In genomic region chr6:28980219-28980618, GRCm38 (mm10) we compare ENCODE assay signal across 8 mouse cellular contexts.
DNase-seq lines count a peak whose midpoint lies in the region; ATAC-seq and TF ChIP-seq lines count a peak whose summit lies in the region.

No protein-coding gene starts in this region.

- H3K4me3 ChIP-seq in heart, embryonic 12.5 days: peak overlapping the region; percentile 59
- peak overlapping the region; percentile 58 for H3K4me3 ChIP-seq in forebrain, postnatal 0 days (ENCODE audit: low read depth, low read length)
- 0 out of 2 replicates have a peak overlapping the region, but pooled peaks have one; percentile 40 for H3K4me3 ChIP-seq in liver, embryonic 13.5 days (replicated peaks)

- peaks cover 3% of the 10 kb centered on the region; the same call in 1 of the 2 replicates for H3K9me3 ChIP-seq in heart, embryonic 12.5 days (replicated peaks)
- no peaks in the 10 kb centered on the region for H3K9me3 ChIP-seq in forebrain, postnatal 0 days (ENCODE audit: low read length)
- no peaks in the 10 kb centered on the region for H3K9me3 ChIP-seq in liver, embryonic 13.5 days (replicated peaks)

- 3% methylated on average over 13 of the region's 14 CpGs for WGBS in heart, embryonic 12.5 days
- 3% methylated on average over 14 of the region's 14 CpGs for WGBS in forebrain, postnatal 0 days
- 5% methylated on average over 14 of the region's 14 CpGs for WGBS in liver, embryonic 13.5 days (ENCODE audit: insufficient replicate concordance)

- no peak for TF ChIP-seq CTCF in forebrain, postnatal 0 days (IDR thresholded peaks at IDR 0.05; ENCODE audit: low read depth)

- DNase-seq in heart, adult 8-10 months (ENCODE audit: low spot score): no peak
- DNase-seq in forebrain, postnatal 0 days: peak; percentile 57
- no peak for DNase-seq in liver, embryonic 13.5 days
- DNase-seq in T-cell, adult 2 months (ENCODE audit: low spot score): no peak
- no peak for DNase-seq in thymus, postnatal 36 days
- no peak for DNase-seq in yolk sac, embryonic 10.5 days (ENCODE audit: low spot score)

- H3K27ac ChIP-seq in heart, embryonic 12.5 days (ENCODE audit: poor library complexity, severe bottlenecking): no peak overlapping the region
- peak overlapping the region; percentile 87; the same call in 1 of the 2 replicates for H3K27ac ChIP-seq in forebrain, postnatal 0 days (ENCODE audit: low read depth, low read length)
- no peak overlapping the region for H3K27ac ChIP-seq in liver, embryonic 13.5 days

- ATAC-seq in heart, embryonic 12.5 days (ENCODE audit: insufficient number of reproducible peaks, low FRiP score): 0 out of 2 replicates have a peak, but pooled peaks have one; percentile 10
- peak; percentile 23 for ATAC-seq in cerebellum, adult (ENCODE audit: insufficient number of reproducible peaks, low FRiP score, low TSS enrichment)
- ATAC-seq in forebrain, postnatal 0 days: peak; percentile 23
- no peak for ATAC-seq in liver, embryonic 13.5 days (ENCODE audit: low read depth)

- H3K4me2 ChIP-seq in heart, embryonic 12.5 days: peak overlapping the region; percentile 95
- peak overlapping the region; percentile 77 for H3K4me2 ChIP-seq in forebrain, postnatal 0 days (ENCODE audit: low read depth)
- peak overlapping the region; percentile 61 for H3K4me2 ChIP-seq in liver, embryonic 13.5 days

- H3K4me1 ChIP-seq in heart, embryonic 12.5 days (replicated peaks): peaks cover 15% of the 10 kb centered on the region
- peaks cover 6% of the 10 kb centered on the region; the same call in 1 of the 2 replicates for H3K4me1 ChIP-seq in forebrain, postnatal 0 days (ENCODE audit: insufficient read depth)
- peaks cover 6% of the 10 kb centered on the region; the same call in 1 of the 2 replicates for H3K4me1 ChIP-seq in liver, embryonic 13.5 days (replicated peaks)

- peak overlapping the region; percentile 47; the same call in 1 of the 2 replicates for H3K9ac ChIP-seq in heart, embryonic 12.5 days
- peak overlapping the region; percentile 87 for H3K9ac ChIP-seq in forebrain, postnatal 0 days
- no peak overlapping the region for H3K9ac ChIP-seq in liver, embryonic 13.5 days

- H3K27me3 ChIP-seq in heart, embryonic 12.5 days (replicated peaks): peaks cover 63% of the 10 kb centered on the region
- no peaks in the 10 kb centered on the region for H3K27me3 ChIP-seq in forebrain, postnatal 0 days (ENCODE audit: insufficient read depth, low read length)
- peaks cover 58% of the 10 kb centered on the region for H3K27me3 ChIP-seq in liver, embryonic 13.5 days

- H3K36me3 ChIP-seq in heart, embryonic 12.5 days: no peaks in the 10 kb centered on the region
- no peaks in the 10 kb centered on the region for H3K36me3 ChIP-seq in forebrain, postnatal 0 days (ENCODE audit: insufficient read depth)
- H3K36me3 ChIP-seq in liver, embryonic 13.5 days: no peaks in the 10 kb centered on the region
